Mouse (Mus musculus) bone marrow macrophage, adult 2 months (primary cell): ENCODE measurements around the gene Cacnb2. TPM values are rescaled to one million over a fixed set of nuclear protein-coding genes. Genes with fewer than 3 reads are reported as not detected.

Source experiments
- H3K27ac ChIP-seq: 2 replicates; pipeline ENCODE4 v1.5.1; 2012; ENCODE audit warnings: low read depth, low read length; ENCODE audit not compliant: insufficient read depth
- H3K4me1 ChIP-seq: 2 replicates; pipeline ENCODE4 v1.6.1; 2012; ENCODE audit warnings: low read length; ENCODE audit not compliant: control insufficient read depth, insufficient read depth
- H3K4me3 ChIP-seq: 2 replicates; pipeline ENCODE4 v1.5.1; 2012; ENCODE audit warnings: mild to moderate bottlenecking, low read length, moderate library complexity; ENCODE audit not compliant: insufficient read depth
- CTCF ChIP-seq: IDR thresholded peaks from 2 replicates; pipeline ENCODE4 v1.5.1; 2012; ENCODE audit warnings: low read depth, mild to moderate bottlenecking, low read length, moderate library complexity
- POLR2A ChIP-seq: IDR thresholded peaks from 2 replicates; pipeline ENCODE4 v1.6.1; 2012; ENCODE audit warnings: mild to moderate bottlenecking, low read depth, low read length, borderline replicate concordance
- polyA plus RNA-seq: library from polyadenylated mRNA; stranded (reverse); fragments of >200 nt; gene quantifications from 2 replicates; pipeline ENCODE4 v1.2.4, GENCODE M21; 2012; ENCODE audit not compliant: missing spikeins, insufficient read depth, insufficient read length

Gene Cacnb2
- polyA plus RNA-seq, 1 experiment, result 0.23 TPM

DNA sequence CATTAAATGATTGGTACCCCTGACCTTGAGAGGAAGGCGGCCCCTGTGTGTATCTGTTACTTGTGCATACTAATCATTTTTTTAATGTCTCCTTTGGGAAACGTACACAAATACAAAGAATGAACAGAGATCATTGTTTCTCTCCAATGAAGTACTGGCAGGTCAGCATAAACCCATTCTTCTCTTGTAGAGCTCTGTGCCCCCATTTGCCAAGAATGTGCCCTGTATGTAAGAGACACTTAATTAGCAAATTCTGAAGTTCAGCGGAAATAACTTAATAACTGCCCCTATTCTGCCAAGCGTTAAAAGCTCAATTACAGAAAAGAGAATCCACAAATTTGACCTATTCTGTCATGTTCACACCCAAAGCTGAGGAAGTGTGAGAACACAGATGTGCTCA, 339.4 kb downstream of the Cacnb2 start:
- Histone ChIP-seq H3K4me1 (no peaks in the 10 kb centered on the region), H3K4me3 (no peak overlapping the region), H3K27ac (no peak overlapping the region)
- TF ChIP-seq CTCF (no peak), POLR2A (no peak)

GRCm38 (mm10) chr2:14943691-14944357, 340.9 kb downstream of the Cacnb2 start:
- TF ChIP-seq POLR2A (no peak), CTCF (no peak)
- no peak overlapping the region for H3K4me3 ChIP-seq
- no peak overlapping the region for H3K27ac ChIP-seq
- H3K4me1 ChIP-seq, result no peaks in the 10 kb centered on the region

- H3K4me1 ChIP-seq, result no peaks in the 10 kb centered on the region
Measured at GRCm38 (mm10) chr2:14953090-14953489, 350.2 kb downstream of the Cacnb2 start.

GRCm38 (mm10) chr2:14960963-14961488, 358.1 kb downstream of the Cacnb2 start:
- H3K4me1 ChIP-seq, result no peaks in the 10 kb centered on the region
- H3K27ac ChIP-seq, result no peak overlapping the region
- H3K4me3 ChIP-seq, result no peak overlapping the region
- no peak for TF ChIP-seq POLR2A
- TF ChIP-seq CTCF, result no peak

More at GRCm38 (mm10) chr2:14953090-14953489, 350.2 kb downstream of the Cacnb2 start:
- Histone ChIP-seq H3K27ac (no peak overlapping the region), H3K4me3 (no peak overlapping the region)
- no peak for TF ChIP-seq CTCF
- no peak for TF ChIP-seq POLR2A

DNA sequence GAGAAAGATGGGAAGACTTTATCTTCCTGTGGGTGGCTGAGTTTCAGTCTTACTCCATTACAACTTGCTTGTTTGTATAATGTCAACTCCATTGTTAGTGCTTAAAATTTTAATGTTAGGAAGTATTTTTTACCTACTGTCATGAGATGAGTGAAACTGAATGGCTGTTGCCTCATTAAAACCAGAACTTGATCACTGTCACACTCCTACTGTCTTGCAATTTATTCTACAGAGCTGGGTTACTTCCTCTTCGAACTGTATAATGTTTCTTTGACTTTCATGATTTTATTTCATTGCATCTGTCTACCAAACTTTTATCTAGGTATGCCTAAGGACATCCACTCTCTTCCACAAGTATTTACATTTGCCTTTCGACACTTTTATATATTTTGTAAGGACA, 358.6 kb downstream of the Cacnb2 start:
- Histone ChIP-seq H3K4me1 (no peaks in the 10 kb centered on the region), H3K27ac (no peak overlapping the region), H3K4me3 (no peak overlapping the region)
- no peak for TF ChIP-seq POLR2A
- no peak for TF ChIP-seq CTCF

DNA sequence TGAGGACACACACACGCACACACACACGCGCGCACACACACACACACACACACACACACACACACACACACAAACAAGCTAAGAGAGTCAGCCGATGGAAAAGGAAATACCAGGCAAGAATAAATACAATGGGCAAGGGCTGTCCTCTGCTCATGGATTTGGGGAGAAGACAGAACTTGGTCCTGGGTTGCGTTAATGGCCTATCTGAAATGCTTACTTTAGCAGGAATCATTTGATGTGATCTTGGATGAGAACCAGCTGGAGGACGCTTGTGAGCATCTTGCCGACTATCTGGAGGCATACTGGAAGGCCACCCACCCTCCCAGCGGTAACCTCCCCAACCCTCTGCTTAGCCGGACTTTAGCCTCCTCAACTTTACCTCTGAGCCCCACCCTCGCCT, 381.1 kb downstream of the Cacnb2 start:
- H3K4me1 ChIP-seq, result no peaks in the 10 kb centered on the region
- no peak overlapping the region for H3K27ac ChIP-seq
- no peak overlapping the region for H3K4me3 ChIP-seq
- TF ChIP-seq CTCF, result no peak
- no peak for TF ChIP-seq POLR2A

DNA sequence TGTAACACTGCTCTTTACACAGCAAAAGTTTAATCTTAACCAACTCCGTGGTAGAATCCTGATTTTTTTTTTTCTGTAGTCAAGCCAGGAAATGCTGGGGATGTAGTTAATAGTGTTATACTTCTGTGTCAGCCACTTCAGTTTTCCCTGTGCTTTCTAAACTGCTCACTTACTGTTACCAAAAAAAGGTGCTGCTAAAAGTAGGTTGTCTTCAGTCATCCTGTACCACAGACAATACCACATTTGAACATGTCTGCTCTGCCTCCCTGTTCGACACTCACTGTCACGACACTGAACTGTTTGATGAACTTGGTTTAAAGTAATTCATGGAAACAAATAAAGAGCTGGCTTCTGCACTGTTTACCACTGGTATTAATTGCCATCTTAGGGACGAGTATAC, 385.6 kb downstream of the Cacnb2 start:
- no peak for TF ChIP-seq CTCF
- no peak for TF ChIP-seq POLR2A
- H3K27ac ChIP-seq, result no peak overlapping the region
- no peaks in the 10 kb centered on the region for H3K4me1 ChIP-seq
- H3K4me3 ChIP-seq, result no peak overlapping the region

DNA sequence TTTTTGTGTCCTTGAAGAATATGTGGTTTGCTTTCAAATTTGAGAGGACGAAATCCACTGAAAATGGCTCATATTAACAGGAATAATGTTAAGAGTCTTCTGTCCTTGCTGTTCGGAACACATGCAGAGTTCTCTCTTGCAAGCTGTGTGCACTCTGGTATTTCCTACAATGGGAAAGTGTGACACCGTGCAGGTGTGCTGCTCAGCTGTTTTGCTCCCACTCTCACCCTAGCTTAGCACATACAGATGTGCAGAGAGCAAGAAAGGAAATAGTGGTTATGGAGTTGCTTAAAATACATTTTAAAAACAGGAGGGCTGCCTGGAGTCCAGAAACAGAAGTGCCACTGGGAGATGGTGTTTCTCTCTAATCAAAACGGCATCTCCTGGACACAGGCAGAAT, 386.5 kb downstream of the Cacnb2 start:
- Histone ChIP-seq H3K4me1 (no peaks in the 10 kb centered on the region), H3K4me3 (no peak overlapping the region), H3K27ac (no peak overlapping the region)
- TF ChIP-seq CTCF (no peak), POLR2A (no peak)

DNA sequence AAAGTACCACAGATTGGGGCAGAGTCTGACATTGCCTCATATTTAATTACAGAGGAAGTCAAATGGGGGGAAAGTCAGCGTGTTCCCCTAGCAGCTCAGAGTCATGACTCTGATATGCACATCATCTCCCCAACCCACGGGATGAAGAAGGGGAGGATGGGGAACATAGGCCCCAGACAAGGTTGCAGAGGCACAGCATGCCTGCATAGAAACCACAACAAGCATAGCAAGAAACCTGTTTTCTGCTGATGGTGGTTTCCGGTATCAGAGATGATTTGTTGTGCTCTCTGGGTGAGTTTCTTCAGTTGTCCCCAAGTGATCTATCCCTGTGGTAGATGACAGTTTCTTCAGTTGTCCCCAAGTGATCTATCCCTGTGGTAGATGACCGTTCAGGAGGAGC, 389.6 kb downstream of the Cacnb2 start:
- no peaks in the 10 kb centered on the region for H3K4me1 ChIP-seq
- no peak overlapping the region for H3K27ac ChIP-seq
- H3K4me3 ChIP-seq, result no peak overlapping the region
- TF ChIP-seq CTCF, result no peak
- no peak for TF ChIP-seq POLR2A

- H3K27ac ChIP-seq, result no peak overlapping the region
- no peaks in the 10 kb centered on the region for H3K4me1 ChIP-seq
- no peak overlapping the region for H3K4me3 ChIP-seq
- TF ChIP-seq CTCF, result no peak
- TF ChIP-seq POLR2A, result no peak
Measured at GRCm38 (mm10) chr2:14996036-14996435, 393.1 kb downstream of the Cacnb2 start.
